Mouse (Mus musculus) megakaryocyte, adult 5-6 weeks (primary cell): ENCODE results near the gene Cpt1c. TPM values are rescaled to one million over a fixed set of nuclear protein-coding genes. Genes with fewer than 3 reads are reported as not detected.

ENCODE experiments used
- ATAC-seq: 2 replicates; pipeline ENCODE4 v1.8.0; 2016; ENCODE audit warnings: mild to moderate bottlenecking, inconsistent platforms; ENCODE audit not compliant: poor library complexity, severe bottlenecking
- total RNA-seq, 2 experiments: library from RNA; stranded (forward) in 1 of 2; stranded (reverse) in 1 of 2; fragments of 153-499, 151-499 nt in 1 of 2; fragments of 221-1000, 200-1000 nt in 1 of 2; gene quantifications; 2 replicates each; pipeline versions ENCODE4 v1.2.3 to v1.2.4; 2015 to 2017

The Cpt1c gene
- total RNA-seq, 2 experiments from 2014 or later: not detected

- ATAC-seq: no peak
Observed at GRCm38 (mm10) chr7:44965975-44966374, 8.7 kb downstream of the Cpt1c start.

GRCm38 (mm10) chr7:44964990-44965389 is 9.7 kb downstream of the Cpt1c start:
- no peak for ATAC-seq

GRCm38 (mm10) chr7:44962831-44963230 is 11.8 kb downstream of the Cpt1c start:
- no peak for ATAC-seq

- ATAC-seq: no peak
Observed at GRCm38 (mm10) chr7:44962337-44962736, 12.3 kb downstream of the Cpt1c start.

GRCm38 (mm10) chr7:44960512-44960910 is 14.1 kb downstream of the Cpt1c start:
- ATAC-seq: no peak

- no peak for ATAC-seq
Observed at GRCm38 (mm10) chr7:44959874-44960511, 14.7 kb downstream of the Cpt1c start.

- no peak for ATAC-seq
Observed at GRCm38 (mm10) chr7:44959281-44959680, 15.4 kb downstream of the Cpt1c start.

- no peak for ATAC-seq
Observed at GRCm38 (mm10) chr7:44958208-44958607, 16.4 kb downstream of the Cpt1c start.

GRCm38 (mm10) chr7:44957183-44957835 is 17.3 kb downstream of the Cpt1c start:
- ATAC-seq: no peak

- no peak for ATAC-seq
Observed at GRCm38 (mm10) chr7:44956266-44956665, 18.4 kb downstream of the Cpt1c start.

GRCm38 (mm10) chr7:44955628-44956027 is 19.0 kb downstream of the Cpt1c start:
- ATAC-seq: no peak

- ATAC-seq: no peak
Observed at GRCm38 (mm10) chr7:44954091-44954885, 20.4 kb downstream of the Cpt1c start.

- ATAC-seq: no peak
Observed at GRCm38 (mm10) chr7:44953561-44953960, 21.1 kb downstream of the Cpt1c start.

- ATAC-seq: peak; percentile 89
Observed at GRCm38 (mm10) chr7:44952611-44953306, 21.9 kb downstream of the Cpt1c start.

GRCm38 (mm10) chr7:44951960-44952359 is 22.7 kb downstream of the Cpt1c start:
- peak; percentile 66 for ATAC-seq

- ATAC-seq: no peak
Observed at GRCm38 (mm10) chr7:44949922-44950321, 24.7 kb downstream of the Cpt1c start.

GRCm38 (mm10) chr7:44942904-44943303 is 31.7 kb downstream of the Cpt1c start, which contains the start of gene Tsks:
Gene Tsks (plus strand): TSS chr7:44943204.
- ATAC-seq: no peak

GRCm38 (mm10) chr7:44938680-44939079 is 36.0 kb downstream of the Cpt1c start:
- no peak for ATAC-seq

GRCm38 (mm10) chr7:44929204-44930151 is 45.2 kb downstream of the Cpt1c start, which contains the start of gene Ap2a1:
Gene Ap2a1 (minus strand): TSS chr7:44929496.
- peak; percentile 94 for ATAC-seq

- ATAC-seq: no peak
Observed at GRCm38 (mm10) chr7:44928570-44928969, 46.1 kb downstream of the Cpt1c start.
